Mouse (Mus musculus): Measurements from ENCODE around the gene Zdhhc6.

Gene Zdhhc6

DNA sequence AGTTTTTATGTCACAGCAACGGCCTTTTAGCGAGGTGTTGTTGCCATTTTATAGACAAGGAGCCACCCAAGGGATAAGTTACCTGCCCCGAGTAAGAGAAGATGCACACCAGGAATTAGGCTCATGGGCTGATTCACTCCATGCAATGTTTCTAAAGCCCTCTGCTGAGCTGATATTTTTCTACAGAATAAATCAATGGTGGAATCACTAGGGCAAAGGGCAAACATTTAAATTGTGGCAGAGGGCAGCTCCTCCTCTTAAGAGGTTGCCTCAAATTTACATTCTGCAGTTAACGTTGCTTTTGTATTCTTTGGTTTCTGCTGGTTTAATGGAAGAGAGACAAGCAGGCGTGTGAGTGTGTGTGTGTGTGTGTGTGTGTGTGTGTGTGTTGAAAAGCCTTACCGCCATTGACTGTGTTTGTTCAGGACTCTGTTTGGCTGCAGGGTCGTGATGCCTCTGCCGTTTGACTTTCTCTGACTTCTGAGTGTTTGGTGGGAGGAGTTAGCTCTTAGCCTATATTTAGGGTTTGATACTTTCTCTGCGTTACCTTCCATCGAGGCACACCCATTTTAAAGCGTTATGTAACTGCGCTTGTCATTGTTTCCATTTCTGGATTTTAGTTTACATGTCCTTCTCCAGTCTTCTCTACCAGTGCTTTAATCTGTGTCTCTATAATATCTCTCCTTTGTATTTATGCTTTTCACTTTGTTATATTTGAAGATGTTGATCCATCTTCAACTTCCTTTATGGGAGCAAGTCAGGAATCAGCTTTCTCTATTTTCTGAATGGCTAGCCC, 55.2 kb downstream of the Zdhhc6 start:
- in situ Hi-C loops (cut with MboI, MseI), result loop anchor here in 1 of 2 experiments (25.0 kb wide), 1 partner anchor 1848 kb away; no protein-coding TSS in a partner anchor

DNA sequence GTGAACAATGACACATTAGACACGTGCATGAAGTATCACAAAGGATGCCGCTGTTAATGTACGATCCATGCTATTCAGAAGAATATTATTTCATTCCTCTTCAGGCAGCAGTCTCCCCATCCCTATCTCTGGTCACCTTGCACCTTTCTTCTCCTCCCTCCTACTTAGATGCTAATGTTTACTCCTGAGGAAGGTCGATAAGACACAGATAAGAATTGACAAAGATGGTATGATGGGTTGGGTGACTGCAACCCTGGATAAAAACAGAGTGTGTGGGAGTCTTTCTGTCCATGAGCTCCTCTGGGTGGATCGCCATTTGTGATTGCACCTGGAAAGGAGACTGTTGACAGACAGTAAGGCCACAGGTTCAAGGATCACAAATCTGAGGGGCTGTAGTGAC, 57.3 kb downstream of the Zdhhc6 start:
- in situ Hi-C loops (cut with MboI, MseI), result loop anchor here in 1 of 2 experiments (25.0 kb wide), 1 partner anchor 1846 kb away; no protein-coding TSS in a partner anchor

DNA sequence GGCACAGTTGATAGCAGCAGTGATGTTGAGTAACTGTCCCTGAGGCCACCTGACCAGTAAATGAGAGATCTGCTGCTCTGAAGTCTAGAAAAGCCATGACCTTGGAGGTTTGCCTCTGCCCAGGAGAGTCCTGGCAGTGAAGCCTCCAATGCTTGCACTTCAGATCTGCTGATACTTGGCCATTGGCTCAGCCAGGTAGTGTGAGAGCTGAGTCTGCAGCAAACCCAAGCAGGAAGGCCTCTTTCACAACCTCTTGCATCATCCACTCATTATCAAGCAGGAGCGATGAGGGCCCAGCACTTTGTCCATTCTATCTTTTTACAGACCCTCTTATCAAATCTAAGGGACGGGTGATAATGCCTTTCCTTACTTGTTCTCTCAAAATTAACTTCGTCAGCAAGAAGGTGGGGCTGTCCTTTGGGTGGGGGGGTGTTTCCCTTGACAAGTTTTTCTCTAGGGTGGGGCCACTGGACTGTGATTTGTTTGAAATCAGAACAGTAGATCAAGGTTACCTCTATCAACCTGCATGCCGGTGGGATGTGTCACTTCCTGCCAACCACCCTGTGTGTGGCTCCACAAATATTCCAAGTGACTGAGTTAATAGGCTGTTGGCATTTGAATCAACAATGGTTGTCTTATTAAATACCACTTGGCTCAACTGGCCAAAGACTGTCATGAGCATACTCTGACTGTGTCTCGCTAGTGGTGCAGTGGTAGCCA, 58.0 kb downstream of the Zdhhc6 start:
- in situ Hi-C loops (cut with MboI, MseI), result loop anchor here in 1 of 2 experiments (25.0 kb wide), 1 partner anchor 1846 kb away; no protein-coding TSS in a partner anchor

DNA sequence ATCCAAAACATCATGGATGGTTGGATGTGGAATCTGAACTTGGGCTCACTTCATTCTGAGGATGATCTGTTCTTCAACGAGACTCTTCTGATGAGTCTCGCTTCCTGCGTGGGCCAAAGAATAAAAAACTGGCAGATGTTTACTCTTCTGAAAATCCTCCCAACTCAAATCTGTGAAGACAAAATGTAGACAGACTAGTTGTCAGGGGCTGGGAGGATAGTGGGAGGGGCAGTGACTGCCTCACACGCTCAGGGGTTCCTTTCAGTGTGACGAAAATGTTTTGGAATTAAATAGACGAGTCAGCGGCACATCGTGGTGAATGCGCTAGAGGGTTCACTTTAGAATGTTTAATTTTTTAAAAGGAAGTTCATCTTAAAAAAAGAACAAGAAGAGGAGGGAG, 59.7 kb downstream of the Zdhhc6 start:
- in situ Hi-C loops (cut with MboI, MseI), result loop anchor here in 1 of 2 experiments (25.0 kb wide), 1 partner anchor 1844 kb away; no protein-coding TSS in a partner anchor

DNA sequence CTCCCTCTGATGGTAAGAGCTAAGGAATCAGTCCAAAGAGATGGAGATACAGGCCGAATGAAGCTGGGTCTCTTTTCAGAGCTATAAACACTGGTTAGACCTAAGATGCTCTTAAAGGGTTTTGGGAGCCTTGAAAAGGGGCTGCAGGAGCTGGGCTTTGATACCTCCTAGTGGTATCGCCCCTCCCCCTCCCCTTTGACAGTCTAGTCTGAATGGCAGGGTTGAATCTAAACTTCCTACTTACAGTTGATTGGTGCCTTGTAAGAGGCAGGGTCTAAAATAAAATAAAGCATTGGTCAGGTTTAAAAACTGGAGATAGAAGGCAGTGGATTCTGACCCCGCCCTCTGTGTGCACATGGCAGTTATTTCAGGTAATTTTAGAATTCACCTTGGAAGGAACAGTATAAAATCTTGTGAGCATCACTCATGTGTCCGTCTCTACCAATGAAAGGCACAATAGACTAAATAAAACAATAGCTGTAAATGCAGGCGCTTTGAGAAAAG, 61.3 kb downstream of the Zdhhc6 start:
- in situ Hi-C loops (cut with MboI, MseI), result loop anchor here in 1 of 2 experiments (25.0 kb wide), 1 partner anchor 1842 kb away; no protein-coding TSS in a partner anchor

DNA sequence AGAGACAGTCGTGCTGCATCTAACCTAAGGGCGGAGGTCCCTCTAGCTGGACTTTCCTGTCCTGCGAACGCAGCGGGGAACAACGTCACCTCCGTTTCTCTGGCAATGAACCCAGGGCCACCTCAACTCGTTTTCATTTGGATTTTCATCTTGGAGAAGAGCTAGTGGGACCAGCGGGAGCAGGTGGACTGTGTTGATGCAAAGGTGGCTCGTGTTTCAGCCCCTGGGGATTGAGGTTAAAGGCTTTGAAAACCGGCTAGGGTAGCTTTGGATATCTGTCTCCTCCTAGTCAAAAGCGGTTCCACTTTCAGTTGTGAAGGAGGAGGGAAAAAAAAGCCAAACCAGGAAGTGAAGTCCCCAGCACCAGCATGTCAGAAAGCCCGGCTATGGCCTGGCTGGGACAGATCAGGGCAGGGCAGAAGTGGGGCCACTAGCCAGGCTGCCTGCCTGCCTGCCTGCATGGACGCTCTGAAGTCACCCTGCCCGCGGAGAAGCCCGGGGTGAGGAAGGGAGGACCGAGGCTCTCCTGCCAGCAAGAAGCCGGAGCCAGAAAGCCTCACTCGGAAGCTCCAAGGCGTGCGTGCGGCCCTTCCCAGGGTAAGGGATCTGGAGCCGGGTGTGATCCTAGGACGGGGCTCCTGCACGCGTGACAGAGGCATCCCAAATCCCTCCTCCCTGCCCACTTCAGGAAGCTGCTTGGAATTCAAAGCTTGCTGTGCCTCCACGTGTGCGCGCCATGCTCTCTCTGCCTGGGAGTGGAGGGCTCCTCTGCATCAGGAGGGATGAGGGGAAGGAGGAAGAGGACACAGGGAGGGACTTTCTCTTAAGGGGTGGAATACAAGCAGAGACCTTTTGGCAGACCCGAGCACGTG, 62.0 kb downstream of the Zdhhc6 start:
- in situ Hi-C loops (cut with MboI, MseI), result loop anchor here in 1 of 2 experiments (25.0 kb wide), 1 partner anchor 1842 kb away; no protein-coding TSS in a partner anchor

DNA sequence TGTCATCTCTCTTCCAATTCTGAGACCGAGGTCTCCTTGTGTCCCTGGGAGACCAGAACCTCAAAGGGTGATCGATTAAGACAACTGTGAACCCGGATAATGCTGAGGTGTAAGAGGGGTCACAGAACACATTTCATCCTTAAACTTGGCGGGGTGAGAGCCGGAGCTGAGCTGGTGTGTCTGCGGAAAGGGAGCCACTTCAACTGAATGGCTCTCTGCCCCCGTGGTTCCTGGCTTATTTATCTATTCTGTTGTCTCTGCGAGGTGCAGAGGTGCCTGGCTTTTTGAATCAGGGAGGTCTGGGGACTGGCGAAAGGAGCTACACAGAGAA, 62.6 kb downstream of the Zdhhc6 start:
- in situ Hi-C loops (cut with MboI, MseI), result loop anchor here in 1 of 2 experiments (25.0 kb wide), 1 partner anchor 1841 kb away; no protein-coding TSS in a partner anchor

DNA sequence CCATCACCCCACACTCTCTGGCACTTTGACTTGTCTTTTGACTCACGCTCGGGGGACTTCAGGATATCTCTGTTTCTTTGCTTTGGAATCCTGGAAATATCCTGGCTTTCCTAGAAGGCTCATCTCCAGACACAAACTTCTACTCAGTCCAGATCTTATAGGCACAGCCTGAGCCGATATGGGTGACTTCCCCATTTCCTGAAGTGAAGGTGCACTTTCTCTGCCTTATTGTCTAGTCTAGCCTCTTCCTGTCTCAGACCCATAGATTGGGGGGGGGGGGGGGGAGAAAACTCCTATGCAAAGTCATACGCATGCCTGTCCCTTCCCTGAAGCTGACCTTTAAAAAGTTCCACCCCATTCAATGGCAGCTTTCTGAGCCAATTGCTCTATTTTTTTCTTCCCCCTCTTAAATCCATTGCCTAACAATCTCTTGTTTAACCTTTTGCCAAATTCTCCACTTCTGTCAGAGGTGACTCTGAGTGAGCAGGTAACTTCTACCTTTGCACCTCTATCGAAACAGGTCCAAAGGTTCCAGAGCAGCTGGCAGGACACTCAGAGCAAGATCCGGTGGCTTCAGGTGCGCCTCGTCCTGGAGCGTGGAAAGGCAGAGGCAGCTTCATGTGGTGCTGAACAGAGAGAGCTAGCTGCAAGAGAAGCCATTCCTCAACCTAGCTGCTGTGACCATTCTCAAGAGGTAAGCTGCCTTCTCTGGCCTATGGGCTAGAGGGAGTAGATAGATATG, 64.3 kb downstream of the Zdhhc6 start, which contains the start of gene Acsl5:
Gene Acsl5 (plus strand): TSS at position 556 of the 742 bp plus-strand sequence.
- in situ Hi-C loops (cut with MboI, MseI), result loop anchor here in 1 of 2 experiments (25.0 kb wide), 1 partner anchor 1839 kb away; no protein-coding TSS in a partner anchor

DNA sequence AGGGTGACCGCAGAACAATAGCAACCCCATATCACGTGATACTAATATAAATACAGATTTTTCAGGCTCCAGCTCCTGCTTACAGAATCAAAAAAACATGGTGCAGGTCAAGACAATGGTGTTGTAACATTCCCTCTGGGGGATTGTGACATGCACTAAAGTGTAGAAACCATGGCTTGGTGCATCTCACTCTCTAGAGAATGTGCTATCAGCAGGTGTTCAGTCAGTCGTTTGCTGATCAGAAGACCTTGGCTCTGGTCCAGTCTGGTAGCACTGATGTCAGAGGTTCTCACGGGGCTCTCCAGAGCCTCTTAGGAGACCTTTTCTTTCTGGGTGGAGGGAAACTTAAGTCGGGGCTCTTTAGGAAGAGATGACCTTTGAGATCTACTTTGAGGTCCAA, 65.4 kb downstream of the Zdhhc6 start:
- in situ Hi-C loops (cut with MboI, MseI), result loop anchor here in 1 of 2 experiments (25.0 kb wide), 1 partner anchor 1838 kb away; no protein-coding TSS in a partner anchor

DNA sequence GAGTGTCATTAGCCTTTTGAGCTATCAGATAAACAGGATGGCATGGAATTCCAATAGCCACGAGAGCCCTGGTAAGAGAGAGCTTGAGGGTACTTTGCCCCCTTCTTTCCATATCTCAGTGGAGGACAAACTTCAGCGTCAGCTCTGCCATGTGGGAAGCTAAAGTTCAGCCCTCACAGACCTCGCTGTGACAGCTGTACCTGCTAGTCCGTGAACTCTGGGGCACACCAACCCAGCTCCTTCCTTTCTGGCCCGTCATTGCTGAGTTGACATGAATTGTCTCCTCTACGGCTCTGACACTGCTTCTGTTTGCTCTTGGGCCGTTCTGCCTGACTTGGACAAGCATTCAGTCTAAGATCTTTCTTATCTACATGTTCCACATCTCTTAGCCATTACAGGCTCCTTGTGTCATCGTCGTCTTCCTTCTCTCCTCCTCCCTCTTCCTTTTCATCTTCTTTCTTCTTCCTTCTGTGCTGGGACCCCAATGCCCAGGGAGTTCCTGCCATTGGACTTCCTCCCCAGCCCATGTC, 67.8 kb downstream of the Zdhhc6 start:
- in situ Hi-C loops (cut with MboI, MseI), result no loop called here

DNA sequence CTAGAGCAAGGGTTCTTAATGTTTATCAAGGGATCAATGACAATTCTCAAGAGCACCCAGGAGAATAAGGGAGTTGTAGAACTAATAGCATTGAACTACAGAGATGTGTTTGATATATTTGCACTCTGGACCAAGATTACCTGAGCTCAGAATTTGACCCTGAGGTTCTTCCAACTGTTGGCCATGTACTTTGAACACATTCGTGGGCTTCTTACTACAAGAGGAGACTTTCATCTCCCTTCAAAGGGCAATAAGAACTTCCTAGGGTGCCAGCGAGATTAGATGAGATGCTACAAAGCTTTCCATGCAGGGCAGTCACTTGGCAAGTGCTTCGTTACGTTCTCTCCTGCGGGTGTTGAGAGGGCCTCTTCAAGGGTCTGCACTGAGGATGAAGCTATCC, 68.3 kb downstream of the Zdhhc6 start:
- in situ Hi-C loops (cut with MboI, MseI), result no loop called here

DNA sequence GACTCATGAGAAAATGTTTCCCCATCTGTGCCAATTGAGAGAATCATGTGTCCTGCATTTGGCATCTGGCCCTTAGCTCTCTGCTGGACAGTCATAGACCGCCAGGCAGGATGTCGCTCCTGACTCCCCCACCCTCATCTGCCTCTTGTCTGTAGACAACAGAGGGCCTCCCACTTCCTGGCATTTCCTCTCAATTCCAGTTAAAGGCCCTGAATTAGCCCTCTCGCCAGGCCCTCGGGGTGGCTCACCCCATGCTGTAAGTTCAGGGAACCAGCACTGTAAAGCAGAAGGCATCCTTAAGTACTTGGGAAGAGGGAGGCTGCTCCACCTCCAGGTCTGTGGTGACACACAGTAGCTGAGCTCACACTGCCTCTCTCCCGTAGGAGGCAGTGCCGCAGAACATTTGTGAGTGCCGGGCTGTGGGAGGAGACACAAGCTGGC, 71.0 kb downstream of the Zdhhc6 start:
- in situ Hi-C loops (cut with MboI, MseI), result no loop called here

DNA sequence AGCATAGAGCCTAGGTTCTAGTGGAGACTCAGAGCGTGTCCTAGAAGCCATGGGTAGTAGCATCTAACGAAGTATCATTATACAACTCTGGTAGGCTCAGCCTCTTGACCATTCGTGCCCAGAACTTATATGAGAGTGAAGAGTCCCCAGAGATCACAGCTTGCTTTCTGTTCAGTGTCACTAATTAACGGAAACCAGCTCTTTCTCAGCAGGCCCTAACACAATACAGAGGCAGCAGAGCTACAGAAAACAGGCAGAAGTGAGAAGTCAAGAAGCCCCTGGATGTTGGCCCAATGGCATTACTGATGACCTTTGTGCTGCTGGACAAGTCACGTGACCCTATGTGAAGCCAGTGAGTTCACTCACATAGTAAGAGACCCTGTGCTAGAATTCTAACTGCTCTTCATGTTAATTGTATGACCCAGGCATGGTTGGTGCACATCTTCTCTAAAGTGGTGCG, 74.6 kb downstream of the Zdhhc6 start, which contains the start of gene Gucy2g:
Gene Gucy2g (minus strand): TSS at position 51 of the 460 bp plus-strand sequence.
- in situ Hi-C loops (cut with MboI, MseI), result no loop called here

DNA sequence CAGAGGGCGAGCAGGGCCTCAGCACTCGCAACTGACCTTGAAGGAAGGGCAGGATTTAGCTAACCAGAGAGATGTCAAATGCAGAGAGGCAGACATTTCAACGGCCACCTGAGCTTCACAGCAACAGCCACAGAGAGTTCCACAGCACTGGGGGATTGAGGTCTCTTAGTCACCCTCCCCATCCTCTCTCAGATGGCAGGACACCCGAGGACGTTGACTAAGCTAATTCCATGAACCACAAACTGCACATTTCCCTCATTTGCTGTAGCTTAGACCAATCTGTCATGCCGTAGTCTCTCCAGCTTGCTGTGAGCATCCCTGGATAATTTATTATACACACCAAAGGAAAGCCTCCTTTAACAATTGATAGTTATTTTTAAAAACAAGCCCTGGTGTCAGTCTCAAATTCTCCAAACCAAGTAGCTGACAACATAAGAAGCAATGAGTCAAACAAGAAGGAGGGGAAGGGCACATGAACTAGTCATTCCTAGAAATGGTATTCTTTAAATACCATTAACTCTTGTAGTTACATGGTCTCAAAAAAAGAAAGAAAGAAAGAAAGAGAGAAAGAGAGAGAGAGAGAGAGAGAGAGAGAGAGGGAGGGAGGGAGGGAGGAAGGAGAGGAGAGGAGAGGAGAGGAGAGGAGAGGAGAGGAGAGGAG, 75.9 kb downstream of the Zdhhc6 start:
- in situ Hi-C loops (cut with MboI, MseI), result no loop called here

DNA sequence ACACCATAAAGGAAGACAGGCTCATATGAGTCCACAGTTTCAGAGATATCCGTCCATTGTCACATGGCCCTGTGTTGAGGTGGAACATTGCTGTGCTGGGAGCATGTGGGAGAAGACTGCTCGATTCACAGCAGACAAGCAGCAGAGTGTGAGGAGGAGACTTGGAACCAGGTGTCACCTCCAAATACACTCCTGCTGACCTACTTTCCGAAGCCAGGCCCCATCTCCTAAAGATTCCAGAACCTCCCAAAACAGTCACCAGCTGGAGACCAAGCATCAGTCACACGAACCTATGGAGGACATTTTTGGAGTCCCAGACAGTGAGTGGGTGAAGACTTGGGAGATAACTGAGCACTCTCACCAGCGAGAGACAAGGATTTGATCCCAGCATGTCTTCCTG, 79.3 kb downstream of the Zdhhc6 start:
- in situ Hi-C loops (cut with MboI, MseI), result no loop called here

DNA sequence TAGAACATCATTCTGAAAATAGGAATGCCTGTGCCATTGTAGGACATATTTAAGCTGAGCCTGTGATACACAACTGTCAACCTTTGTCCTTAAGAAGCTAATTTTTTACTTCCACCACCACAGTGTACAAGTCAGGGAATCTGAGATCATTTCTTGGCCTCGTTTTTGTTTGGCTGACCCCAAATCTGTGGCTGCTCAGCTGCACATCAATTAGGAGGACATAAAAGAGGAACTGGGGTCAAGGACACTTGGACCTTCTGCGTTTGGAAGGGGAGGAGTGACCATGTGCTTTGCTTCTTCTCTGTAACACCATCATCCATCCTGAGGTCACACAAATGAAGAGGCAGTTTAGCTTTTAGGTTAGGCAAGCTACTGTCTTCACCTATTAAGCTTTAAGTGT, 79.8 kb downstream of the Zdhhc6 start:
- in situ Hi-C loops (cut with MboI, MseI), result no loop called here

DNA sequence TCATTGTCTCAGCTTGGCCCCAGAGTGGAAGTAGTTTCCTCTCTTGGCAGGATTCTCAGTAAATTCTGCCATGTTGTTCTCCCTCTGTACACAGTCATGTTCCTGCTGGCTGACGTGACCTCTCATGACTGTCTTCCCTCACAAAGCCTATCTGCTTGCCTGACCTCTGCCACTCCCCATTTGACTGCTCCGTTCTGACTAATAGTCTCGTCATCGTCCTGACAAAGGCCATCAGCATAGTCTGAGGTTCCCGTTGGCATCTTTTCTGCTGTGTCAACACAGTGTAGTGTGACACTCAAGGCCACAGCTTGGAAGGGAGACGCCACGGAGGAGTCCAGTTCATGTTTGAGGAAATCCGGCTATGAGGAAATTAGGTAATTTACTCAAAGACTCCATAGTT, 83.7 kb downstream of the Zdhhc6 start:
- in situ Hi-C loops (cut with MboI, MseI), result no loop called here

DNA sequence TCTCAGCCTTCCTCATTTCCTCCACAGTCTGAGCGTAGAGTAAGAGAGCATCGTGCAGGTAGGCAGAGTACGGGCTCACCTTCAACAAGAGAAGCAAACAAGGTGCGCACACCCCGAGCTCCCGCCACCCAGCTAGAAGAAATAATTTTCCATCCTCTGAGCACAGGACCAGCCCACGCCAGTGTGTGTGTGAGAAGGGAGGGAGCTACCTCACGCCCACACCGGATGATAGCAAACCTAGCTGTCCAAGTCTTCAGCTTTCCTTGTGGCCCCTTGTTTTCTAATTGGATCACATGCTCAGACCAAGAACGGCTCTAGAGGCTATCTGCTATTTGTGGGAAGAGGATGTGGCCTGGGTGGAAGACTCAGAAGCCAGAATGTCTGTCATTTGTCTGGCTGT, 84.8 kb downstream of the Zdhhc6 start:
- in situ Hi-C loops (cut with MboI, MseI), result no loop called here

DNA sequence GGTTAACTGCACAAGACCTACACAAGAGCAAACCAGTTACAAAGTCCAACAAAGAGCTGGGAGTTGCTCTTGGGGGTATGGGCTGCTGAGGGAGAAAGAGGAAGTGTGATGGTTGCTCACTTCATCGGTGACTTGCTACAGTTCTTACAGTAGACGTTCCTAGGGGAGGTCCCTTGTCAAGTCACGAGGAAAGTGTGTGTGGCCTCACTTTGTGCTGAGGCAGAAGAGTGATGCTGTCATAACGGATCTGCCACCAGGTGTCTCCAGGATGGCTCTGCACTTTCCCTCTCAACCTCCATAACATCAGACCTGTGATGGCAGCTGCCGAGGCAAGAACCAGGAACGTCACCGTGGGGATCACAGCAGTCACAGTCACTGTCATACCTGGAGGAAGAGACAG, 88.7 kb downstream of the Zdhhc6 start:
- in situ Hi-C loops (cut with MboI, MseI), result no loop called here

All from T-helper 17 cell (primary cell).